Mouse (Mus musculus): ENCODE data around the gene Mecom.
"Not testable (repeated sequence)": the region's sequence is repeated elsewhere in the genome, so short reads cannot be mapped to it uniquely, and the experiment has no call there.

The Mecom gene

DNA sequence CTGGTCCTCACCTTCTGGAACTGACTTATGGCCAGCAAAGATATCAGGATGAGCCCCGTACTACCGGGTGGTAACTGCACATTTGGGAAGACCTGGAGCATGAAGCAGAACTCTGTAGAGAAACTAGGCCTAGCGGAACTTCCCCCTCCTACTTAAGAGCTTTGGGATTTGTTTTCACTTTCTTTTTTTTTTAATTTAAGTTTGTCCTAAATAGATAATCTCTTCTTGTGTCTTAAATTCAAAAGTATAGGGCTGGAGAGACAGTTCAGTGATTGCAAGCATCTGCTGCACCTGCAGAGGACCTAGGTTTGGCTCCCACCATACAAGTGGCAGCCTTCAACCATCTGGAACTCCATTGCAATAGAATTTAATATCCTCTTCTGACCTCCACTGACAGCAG lies at the start of gene Mecom:
Mecom (minus strand) TSS at position 101 of the 400 bp plus-strand sequence.
- no peak for DNase-seq (ENCODE audit: low read depth, low spot score)

DNA sequence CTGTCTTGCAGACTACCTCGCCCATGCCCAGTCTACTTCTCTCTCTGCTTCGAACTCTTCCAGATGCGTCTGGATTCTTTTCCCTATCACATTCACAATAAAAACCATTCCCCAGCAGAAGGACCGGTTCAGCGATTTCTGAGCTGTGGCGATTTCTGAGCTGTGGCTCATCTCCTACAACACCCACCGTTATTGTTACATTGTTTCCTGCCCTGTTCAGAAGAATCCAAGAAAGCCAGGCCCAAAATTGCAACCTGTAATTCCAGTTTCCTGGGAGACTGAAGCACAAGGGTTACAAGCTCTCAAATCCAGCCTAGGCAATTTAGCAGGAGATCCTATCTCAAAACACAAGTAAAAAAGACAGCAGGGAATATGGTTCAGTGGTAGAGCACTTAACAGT lies 49.5 kb upstream of the Mecom start:
- DNase-seq (ENCODE audit: low read depth, low spot score): no peak

- peak; percentile 50 for DNase-seq (ENCODE audit: low read depth, low spot score)
Observed at GRCm38 (mm10) chr3:30595111-30595832, 47.5 kb upstream of the Mecom start.

DNA sequence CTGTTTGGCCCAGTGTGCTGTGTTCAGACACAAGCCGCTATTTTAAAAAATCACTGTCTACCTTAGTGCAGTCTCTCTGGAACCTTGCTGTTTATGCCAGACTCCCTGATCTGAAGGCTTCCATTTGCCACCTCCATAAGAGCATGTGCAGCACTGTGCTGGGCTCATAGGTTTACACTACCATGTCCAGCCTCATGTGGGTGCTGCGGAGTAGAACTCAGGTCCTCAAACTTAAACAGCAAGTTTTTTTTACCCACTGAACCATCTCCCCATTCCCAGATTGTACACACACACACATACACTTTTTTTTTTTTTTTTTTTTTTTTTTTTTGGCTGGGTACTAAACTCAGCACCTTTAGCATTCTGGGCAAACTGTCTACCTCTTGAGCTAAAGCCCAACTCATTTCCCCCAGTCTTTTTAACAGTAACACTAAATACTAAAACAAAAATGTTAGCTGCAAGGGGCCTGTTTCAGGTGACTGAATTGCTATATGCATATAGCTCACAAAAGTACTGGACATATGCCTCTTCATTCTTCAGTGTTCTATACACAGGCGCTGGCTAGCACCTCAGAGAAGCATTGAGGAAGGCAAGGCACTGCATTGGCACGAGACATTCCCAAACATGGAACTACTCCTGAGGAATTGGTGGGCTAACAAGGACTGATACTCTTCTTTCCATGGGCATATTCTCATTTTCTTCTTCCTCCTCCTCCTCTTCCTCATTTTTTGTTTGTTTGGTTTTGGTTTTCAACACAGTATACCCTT lies 46.1 kb upstream of the Mecom start:
- DNase-seq (ENCODE audit: low read depth, low spot score): peak; percentile 36

DNA sequence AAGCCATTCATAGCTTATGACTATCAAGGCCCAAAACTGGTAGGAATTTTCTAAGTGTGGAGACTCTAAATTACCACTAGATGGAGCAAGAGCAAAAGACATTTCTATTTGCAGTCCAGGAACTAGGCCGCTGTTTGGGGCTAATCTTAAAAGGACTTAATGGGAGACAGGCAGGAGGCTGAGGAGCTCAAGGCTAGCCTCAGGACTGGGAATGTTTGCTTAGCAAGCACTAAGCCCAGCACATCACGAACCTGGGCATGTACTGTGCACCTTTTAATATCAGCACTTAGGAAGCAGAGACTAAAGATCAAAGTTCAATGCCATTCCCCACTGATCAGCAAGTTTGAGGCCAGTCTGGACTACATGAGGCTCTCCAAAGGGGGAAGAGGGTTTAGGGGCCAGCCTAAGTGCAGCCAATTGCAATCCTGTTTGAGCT lies 44.6 kb upstream of the Mecom start:
- DNase-seq (ENCODE audit: low read depth, low spot score): peak; percentile 70

GRCm38 (mm10) chr3:30588865-30589264 lies 41.1 kb upstream of the Mecom start:
- no peak for DNase-seq (ENCODE audit: low read depth, low spot score)

GRCm38 (mm10) chr3:30573549-30573948 lies 25.7 kb upstream of the Mecom start:
- DNase-seq (ENCODE audit: low read depth, low spot score): no peak

DNA sequence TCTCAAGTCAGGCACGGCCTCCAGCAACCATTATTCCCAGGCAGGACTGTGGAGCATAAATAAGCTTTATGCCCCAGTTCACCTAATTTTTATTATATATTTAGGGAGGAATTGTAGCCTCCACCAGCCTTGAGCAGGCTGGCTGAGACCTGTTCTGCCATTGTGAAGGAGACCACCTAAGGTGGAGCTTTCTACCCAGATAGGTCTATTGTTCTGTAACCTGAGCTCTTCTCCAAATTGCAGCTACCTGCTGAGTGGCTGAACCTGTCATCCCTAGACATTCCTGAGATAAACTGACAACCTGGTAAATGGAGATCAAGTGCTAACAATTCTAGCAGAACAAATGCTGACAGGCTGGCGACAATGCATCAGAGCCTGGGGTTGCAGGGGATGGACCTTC lies 18.5 kb upstream of the Mecom start:
- not testable (repeated sequence) for DNase-seq (ENCODE audit: low read depth, low spot score)

- DNase-seq (ENCODE audit: low read depth, low spot score): no peak
Observed at GRCm38 (mm10) chr3:30560677-30561314, 13.0 kb upstream of the Mecom start.

- DNase-seq (ENCODE audit: low read depth, low spot score): no peak
Observed at GRCm38 (mm10) chr3:30553741-30554140, 5.9 kb upstream of the Mecom start.

DNA sequence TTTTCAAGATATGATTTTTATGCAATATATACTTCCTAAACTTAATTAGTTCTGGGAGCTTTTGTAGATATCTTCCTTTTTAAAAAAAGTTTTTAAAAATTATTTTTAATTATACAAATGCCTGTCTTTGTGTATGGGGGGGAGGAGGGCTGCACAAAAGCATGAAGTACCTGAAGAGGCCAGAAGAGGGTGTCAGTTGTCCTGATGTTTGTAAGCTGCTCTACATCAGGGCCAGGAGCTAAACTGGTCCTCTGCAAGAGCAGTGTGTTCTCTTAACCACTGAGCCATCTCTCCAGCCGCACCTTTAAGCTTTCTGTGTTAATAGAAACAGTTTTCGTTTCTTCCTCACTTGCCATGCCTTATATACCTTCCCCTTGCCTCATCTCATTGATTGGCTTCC lies 2.4 kb upstream of the Mecom start:
- no peak for DNase-seq (ENCODE audit: low read depth, low spot score)

- no peak for DNase-seq (ENCODE audit: low read depth, low spot score)
Observed at GRCm38 (mm10) chr3:30548928-30549327, 1.1 kb upstream of the Mecom start.

DNA sequence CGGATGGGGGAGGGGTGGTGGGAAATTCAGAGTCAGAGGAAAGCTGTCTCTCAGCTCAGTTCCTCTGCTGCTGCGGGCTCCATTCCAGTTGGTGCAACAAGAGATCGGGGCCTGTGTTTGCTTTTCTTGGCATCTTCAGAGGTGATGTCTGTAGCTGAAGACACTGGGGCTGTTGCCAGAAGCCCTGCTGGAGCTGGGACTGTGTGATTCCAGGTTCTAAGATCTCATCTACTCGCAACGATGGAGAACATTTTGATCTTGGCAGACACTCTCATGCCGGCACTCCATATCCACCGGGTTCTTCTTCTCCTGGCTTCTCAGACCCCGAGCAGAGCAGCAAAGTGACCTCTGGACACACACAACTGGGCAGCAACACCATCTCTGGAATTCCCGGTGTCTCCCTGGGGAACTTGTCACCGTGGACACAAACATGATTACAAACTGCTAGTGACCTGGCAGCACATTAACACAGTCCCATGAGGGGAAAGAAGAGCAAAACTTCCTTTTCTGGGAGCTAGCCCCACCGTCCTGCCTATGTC lies 908 bp downstream of the Mecom start:
- DNase-seq (ENCODE audit: low read depth, low spot score): no peak

GRCm38 (mm10) chr3:30546366-30546765 lies 1.4 kb downstream of the Mecom start:
- no peak for DNase-seq (ENCODE audit: low read depth, low spot score)

DNA sequence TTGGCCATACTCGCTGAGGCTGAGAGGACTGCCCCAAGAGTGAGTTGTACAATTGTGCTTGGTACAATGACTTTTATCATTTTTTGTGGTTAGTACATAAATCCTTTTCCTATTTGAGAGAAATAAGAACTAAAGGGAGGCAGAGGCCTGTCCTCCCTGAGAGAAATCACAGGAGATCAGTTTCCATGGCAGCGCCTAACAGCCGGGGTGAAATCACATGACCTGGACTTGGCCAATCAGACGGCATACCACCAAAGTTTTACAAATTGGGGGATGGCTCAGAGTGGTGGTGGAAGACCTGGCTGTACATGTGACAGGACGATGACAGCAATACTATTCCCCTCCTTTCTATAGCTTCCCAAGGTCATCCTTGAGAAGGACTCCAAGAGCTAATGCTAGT lies 2.6 kb downstream of the Mecom start:
- no peak for DNase-seq (ENCODE audit: low read depth, low spot score)

DNA sequence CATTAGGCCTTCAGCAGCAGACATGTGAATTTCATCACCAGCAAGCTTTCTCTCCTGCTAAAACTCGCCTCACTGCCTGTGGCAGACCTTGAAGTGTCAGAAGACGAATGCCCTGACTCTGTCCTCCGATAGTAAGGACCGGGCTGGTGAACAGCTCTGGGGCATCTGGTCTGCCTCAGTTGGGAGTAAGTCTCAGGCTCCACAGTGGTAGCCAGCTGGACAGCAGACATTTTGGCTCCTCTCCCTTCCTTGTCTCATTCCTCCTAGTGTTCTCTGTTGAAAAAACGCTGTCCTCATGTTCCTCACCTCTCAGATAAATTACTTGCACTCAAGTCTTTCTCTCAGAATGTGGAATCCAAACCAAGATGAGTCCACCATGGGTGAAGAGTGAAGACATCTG lies 3.5 kb downstream of the Mecom start:
- DNase-seq (ENCODE audit: low read depth, low spot score): no peak

DNA sequence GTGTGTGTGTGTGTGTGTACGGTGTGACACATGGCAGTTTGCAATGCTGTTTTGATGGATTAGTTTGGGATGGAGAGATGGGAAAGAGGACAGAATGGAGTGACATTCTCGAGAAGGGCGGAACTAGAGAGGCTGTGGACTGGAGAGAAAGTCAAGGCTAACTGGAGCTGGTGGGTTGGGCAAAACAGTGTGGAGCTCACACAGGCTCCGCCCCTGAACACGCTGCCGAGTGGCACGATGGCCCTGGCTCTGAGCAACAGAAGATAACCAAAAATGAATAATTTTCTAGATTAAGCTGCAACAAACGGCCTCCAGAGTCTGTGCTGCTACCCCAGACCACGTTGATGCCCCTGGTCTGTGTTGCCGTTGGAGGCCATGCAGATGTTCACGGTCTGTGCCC lies 12.0 kb downstream of the Mecom start:
- DNase-seq (ENCODE audit: low read depth, low spot score): no peak

- DNase-seq (ENCODE audit: low read depth, low spot score): not testable (repeated sequence)
Observed at GRCm38 (mm10) chr3:30520751-30521150, 27.1 kb downstream of the Mecom start.

DNA sequence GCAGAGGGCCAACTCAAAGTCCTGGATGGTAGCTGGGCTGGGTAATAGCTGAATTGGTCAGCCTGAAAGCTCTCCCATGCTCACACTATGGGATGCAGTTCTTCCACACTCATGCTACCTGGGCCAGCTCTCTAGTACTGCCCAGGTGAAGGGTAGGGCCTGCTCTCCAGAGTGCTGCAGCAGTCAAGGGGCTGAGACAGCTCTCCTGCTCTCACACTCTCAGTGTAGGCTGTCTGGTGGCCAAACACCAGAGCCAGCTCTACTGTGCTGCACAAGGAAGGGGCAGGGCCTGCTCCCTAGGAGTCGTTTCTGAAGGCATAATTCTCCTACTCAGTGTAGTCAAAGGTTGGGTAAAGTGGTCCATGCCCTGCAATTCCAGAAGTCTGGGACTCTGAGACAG lies 28.4 kb downstream of the Mecom start:
- no peak for DNase-seq (ENCODE audit: low read depth, low spot score)

DNA sequence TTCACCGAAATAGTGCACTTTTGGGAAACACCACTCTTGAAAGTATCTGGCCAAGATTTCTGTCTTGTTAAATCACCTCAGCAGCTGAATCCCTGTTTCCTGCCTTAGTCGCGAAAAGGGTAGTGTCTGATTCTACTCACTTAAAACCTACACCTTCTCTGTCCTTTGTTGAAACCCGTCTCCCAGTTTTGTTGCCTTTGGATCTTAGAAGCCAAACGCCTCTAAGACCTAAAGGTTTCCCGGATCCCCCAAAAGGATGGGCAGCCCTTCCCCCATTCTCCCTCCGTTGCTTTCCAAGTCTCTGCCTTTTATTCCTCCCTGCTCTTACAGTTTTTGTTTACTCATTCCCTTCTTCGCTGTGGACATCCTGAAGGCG lies 32.0 kb downstream of the Mecom start:
- no peak for DNase-seq (ENCODE audit: low read depth, low spot score)

DNA sequence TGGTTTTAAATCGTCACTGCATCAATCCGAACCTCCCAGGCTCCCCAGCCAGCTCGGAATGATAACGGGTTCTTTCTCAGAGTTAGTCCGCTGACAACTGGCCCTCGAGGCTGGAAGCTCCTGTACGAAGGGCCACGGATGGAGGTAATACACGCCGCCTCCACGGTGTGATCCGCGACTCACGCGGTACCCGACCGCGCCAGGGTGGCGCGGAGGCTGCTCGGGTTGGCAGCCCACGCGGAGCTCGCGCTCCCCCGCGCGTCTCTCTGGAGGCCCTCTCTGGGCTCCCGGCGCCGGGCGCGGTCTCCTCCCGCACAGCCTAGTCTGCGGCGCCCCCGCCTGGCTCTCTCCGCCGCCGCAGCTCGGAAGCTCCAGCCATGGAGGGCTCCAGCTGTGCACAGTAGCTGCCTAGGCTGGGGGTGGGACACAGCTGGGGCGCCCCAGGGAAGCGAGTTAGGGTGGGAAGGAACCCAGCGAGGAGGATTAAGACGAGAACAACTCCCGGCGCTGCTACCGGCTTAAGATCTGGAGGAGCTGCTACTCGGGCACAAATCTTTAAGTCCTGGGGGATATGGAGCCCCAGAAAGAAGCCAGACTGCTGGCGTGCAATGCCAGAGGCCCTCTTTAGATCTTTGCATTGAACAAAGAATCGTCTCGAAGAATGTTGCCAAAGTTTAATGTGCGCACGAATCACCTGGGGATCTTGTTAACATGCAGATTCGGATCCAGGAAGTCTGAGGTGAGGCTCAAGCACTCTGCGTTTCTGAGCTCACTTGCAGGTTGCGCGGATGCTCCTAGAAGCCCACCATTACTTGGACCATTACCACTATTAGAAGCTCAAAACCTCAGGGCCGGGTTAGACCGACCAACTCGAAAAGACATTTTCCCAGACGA lies 32.7 kb downstream of the Mecom start:
- DNase-seq (ENCODE audit: low read depth, low spot score): peak; percentile 69
